Mouse (Mus musculus): ENCODE data around the gene Cep104. TPM values are rescaled to one million over a fixed set of nuclear protein-coding genes. Genes with fewer than 3 reads are reported as not detected.
A peak's percentile ranks its signal among the peaks of the same experiment; 100 is the strongest.

Cep104 gene
- 7.7 and 10.0 TPM in 2 replicates for polyA plus RNA-seq (2012; rRNA removed)

DNA sequence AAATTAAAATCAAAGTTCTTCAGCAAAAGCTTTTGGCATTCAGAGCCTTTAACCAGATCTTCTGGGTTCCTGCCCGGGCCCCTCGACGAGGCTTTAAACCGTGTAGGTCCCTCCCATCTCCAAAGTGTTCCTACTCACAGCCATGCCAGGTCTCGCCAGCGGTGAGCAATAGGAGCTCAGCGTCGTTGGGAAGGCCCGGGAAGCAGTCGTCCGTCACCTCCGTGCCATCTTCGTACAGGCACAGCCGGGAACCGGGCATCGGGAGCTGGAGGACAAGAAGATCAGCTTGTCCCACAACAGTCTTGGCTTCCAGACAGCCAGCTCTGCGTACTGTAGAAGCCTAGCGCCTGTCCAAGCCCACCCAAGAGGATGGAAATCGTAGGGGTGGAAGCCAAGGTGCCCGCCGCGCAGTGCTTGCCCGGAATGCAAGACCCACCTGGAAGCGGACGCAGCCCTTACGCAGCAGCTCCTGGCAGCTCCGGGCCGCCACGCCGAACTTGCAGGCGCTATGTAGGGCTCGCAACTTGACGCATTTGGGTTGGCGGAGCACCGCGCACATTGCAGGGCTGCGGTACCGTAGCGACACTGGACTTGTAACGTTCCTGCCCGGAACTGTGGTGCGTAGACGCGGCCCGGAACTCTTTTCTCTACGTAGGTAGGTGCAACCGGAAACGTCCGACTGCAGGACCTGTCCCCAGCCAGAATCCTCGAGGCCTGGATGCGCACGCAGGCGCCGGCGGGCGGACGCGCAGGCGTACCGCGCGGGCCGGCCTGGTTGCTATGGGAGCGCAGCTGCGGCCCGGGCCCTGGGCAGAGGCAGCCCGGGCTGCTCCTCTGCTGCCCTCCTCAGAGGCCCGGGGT, at the start of gene Cep104, which contains the start of gene Dffb:
Cep104 (plus strand) TSS at position 764 of the 861 bp plus-strand sequence.
Dffb (minus strand) TSS at position 696 of the 861 bp plus-strand sequence.
- WGBS: under 1% methylated on average over 68 of the region's 68 CpGs

GRCm38 (mm10) chr4:153928772-153929299, 46.2 kb upstream of the Cep104 start:
- no peak for DNase-seq (ENCODE audit: low read depth, low spot score)
- WGBS: 84% methylated on average over 11 of the region's 11 CpGs

More for the DNA sequence above, at the start of gene Cep104, which contains the start of gene Dffb:
- DNase-seq (ENCODE audit: low read depth, low spot score): peak; percentile 62

GRCm38 (mm10) chr4:153929425-153929824, 45.6 kb upstream of the Cep104 start:
- WGBS: 67% methylated on average over 10 of the region's 10 CpGs

GRCm38 (mm10) chr4:153929921-153930320, 45.1 kb upstream of the Cep104 start:
- no peak for DNase-seq (ENCODE audit: low read depth, low spot score)
- 69% methylated on average over 4 of the region's 4 CpGs for WGBS

More at GRCm38 (mm10) chr4:153929425-153929824, 45.6 kb upstream of the Cep104 start:
- DNase-seq (ENCODE audit: low read depth, low spot score): no peak

DNA sequence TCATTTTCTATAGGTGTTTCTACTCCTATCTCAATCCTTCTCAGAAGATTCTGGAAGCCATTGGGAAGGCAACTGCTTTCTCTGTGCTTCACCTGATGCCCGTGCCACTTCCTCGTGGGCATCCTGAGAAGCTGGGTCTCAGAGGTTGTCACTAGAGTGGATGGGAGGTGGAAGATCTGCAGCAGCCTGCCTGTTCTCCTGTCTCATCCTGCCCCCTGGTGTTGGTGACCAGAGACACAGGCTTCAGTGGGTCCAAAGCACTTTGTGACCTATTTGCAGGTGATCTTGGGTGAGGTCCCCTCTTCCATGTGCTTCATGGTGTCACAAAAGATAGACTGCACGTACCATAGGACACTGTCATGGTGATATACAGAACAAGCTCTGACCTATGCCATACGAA, 31.8 kb upstream of the Cep104 start:
- DNase-seq (ENCODE audit: low read depth, low spot score): no peak
- WGBS: 51% methylated on average over 4 of the region's 4 CpGs

- WGBS: 33% methylated on average over 6 of the region's 6 CpGs
Observed at GRCm38 (mm10) chr4:153944261-153944660, 30.7 kb upstream of the Cep104 start.

GRCm38 (mm10) chr4:153945741-153946140, 29.3 kb upstream of the Cep104 start:
- WGBS: 71% methylated on average over 6 of the region's 6 CpGs
- DNase-seq (ENCODE audit: low read depth, low spot score): no peak

More at GRCm38 (mm10) chr4:153944261-153944660, 30.7 kb upstream of the Cep104 start:
- no peak for DNase-seq (ENCODE audit: low read depth, low spot score)

GRCm38 (mm10) chr4:153950372-153950771, 24.6 kb upstream of the Cep104 start:
- no peak for DNase-seq (ENCODE audit: low read depth, low spot score)
- WGBS: 59% methylated on average over 2 of the region's 2 CpGs

DNA sequence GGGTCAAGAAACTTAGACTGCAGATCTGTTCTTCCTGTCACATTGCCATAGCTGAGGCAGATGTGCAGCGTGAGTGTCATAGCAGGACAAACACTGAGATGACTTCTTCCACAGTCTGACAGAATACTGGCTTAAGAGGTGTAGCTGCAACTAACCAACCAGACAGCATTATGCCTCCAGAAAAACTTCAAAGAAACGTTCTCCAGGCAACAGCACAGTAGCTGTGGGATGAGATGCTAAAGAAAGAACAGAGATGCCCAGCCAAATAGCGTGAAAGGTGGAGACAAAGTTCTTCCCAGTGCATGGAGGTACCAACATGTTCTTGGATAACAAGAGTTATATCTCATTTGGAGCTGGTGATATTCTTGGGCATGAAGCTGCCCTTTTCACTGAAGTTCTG, 23.8 kb upstream of the Cep104 start:
- 58% methylated on average over 3 of the region's 3 CpGs for WGBS
- DNase-seq (ENCODE audit: low read depth, low spot score): no peak

GRCm38 (mm10) chr4:153951692-153952091, 23.3 kb upstream of the Cep104 start:
- no peak for DNase-seq (ENCODE audit: low read depth, low spot score)
- WGBS: 42% methylated on average over 5 of the region's 5 CpGs

GRCm38 (mm10) chr4:153955651-153956050, 19.3 kb upstream of the Cep104 start:
- no peak for DNase-seq (ENCODE audit: low read depth, low spot score)
- 73% methylated on average over 8 of the region's 8 CpGs for WGBS

DNA sequence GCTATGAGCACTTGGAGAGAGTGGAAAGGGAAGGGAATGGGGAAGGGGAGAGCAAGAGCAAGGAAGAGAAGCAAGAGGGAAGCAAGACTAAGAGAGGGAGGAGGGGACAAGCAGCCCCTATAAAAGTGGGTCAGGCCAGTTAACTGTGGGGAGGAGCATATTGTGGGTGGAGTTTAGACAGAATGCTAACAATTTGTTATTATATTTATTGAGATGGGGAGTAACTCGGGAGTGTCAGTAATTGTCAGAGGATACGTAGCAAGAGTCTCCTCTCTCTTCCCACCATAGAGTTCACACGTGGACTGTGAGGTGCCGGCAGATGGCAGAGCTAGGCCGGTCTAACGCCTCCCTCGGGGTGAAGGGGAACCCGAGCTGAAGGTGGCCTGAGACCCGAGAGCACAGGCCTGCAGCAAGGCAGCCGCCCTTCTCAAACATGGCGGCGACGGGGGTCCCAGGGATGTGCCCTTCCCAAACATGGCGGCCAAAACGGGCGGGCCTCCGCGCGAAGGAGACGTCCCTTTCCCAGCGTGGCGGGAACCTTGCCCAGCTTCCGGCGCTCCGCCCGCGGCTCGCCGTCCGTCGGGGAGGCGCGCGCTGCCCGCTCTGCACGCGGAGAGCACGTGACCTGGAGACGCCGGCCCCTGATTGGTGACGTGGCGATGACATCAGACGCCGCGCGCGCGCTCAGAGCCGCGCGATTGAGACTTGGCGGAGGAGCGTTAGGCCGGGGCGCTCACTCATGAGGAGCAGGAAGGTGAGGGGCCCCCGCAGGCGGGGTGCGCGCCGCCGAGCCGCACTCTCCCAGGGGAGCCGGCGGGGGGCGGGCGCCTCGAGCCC, 18.2 kb upstream of the Cep104 start, which contains the start of gene A430005L14Rik:
A430005L14Rik (plus strand) TSS at position 669 of the 837 bp plus-strand sequence.
- peak; percentile 74 for DNase-seq (ENCODE audit: low read depth, low spot score)
- WGBS: under 1% methylated on average over 65 of the region's 67 CpGs

DNA sequence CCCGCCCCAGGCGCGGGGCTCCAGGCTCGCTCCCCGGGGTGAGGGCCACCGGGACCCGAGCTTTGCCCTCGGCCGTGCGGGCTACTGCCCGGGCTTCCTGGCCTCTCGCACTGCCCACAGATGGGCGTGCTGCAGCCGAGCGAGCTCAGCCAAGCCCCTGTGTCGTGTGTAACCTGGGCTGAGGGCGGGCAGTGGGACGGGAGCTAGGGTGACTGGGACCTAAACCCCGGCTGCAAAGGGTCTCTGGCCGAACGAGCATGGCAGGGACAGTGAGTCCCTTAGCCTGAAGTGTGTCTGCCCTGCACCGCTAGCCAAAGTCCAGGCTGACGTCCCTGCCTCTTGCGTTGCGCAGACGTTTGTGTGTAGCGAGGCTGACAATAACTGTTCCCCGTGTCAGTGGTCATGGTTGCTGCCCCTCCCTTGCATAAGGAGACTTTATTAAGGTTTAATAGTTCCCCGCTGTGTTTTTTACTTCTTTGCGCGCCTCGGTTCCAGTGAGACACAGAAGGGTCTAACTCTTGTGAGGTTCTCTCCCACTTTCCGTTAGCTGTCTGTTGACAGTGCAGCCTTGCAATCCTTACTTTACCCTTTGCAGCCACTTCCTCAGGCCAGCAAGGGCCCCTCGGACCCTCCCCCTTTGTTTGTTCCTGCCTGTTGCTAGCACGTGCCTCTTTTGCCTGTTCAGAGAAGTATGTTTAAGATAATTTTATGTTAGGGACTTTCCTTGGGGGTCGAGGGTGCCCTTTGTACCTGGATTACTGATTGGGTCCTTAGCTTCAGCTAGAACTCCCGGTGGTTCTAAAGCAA, 17.3 kb upstream of the Cep104 start:
- under 1% methylated on average over 33 of the region's 37 CpGs for WGBS
- DNase-seq (ENCODE audit: low read depth, low spot score): no peak

DNA sequence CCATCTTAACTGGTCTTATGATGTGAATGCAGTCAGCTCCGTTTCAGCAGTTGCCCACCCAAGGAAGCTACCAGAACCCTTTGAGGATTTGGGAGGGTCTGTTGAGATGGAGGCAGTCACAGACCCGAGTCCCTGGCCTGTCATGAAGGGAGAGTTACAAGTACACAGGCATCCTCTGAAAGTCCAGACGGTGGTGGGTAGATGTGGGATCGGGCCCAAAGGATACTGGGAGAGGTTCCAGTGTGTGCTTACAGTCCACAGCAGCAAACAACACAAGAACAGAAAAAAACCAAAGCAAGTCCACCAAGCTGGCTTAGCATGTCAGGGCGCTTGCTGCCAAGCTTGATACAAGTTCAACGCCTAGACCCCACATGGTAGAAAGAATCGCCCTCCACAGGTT, 12.4 kb upstream of the Cep104 start:
- no peak for DNase-seq (ENCODE audit: low read depth, low spot score)

DNA sequence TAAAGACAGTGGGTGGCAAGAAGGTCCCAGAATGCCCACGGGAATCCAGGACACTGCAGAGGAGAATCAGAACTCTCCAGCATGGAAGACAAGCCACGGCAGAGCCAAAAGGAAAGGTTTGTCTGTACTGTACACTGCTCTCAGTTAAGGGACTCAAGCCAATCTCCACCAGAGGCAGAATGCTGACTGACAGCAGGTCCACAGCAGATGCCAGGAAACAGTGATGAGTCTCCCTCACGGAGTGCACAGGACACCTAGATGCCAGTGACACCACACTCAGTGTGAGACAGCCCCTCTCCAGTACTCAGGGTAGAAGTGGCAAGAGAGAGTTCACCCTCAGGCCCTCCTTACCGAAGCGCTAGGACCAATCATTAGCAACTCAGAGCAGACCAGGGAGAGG, 8.3 kb upstream of the Cep104 start:
- no peak for DNase-seq (ENCODE audit: low read depth, low spot score)
- WGBS: 87% methylated on average over 5 of the region's 5 CpGs

More for the DNA sequence above, 12.4 kb upstream of the Cep104 start:
- 79% methylated on average over 7 of the region's 7 CpGs for WGBS

GRCm38 (mm10) chr4:153967556-153967955, 7.4 kb upstream of the Cep104 start:
- 86% methylated on average over 2 of the region's 2 CpGs for WGBS
- DNase-seq (ENCODE audit: low read depth, low spot score): no peak

DNA sequence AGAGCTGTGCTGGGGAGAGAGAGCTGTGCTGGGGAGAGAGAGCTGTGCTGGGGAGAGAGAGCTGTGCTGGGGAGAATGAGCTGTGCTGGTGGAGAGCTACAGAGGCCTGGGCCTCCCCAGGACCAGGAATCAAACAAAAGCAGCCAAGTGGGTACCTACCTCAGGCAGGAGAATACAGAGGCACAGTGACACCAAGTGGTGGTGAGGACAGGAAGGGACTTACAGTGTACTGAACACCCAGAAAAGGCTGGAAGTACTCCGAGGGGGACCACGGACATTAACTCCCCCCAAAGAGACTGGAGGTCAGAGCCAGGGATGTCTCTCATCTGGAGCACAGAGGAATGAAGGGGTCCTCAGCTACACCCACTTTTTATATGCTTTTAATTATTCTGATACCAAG, 6.9 kb upstream of the Cep104 start:
- DNase-seq (ENCODE audit: low read depth, low spot score): no peak
- 89% methylated on average over 2 of the region's 2 CpGs for WGBS

DNA sequence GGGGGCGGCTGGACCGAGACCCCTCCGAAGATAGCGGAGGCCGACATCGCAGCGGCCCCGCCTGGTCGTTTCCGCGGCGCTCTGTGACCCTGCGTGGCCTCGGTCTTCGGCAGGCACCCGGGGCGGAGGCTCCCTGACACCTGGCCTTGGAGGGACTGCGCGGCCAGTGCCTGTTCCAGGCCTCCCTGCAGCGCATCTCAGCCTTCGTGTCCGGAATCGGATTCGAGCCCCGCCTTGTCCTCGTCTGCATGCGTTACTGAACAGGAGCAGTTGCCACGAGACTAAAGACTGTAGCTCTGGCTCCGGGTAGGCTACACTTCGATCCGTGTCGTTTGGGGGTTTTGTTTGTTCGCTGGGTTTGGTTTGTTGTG, 283 bp downstream of the Cep104 start:
- WGBS: under 1% methylated on average over 33 of the region's 33 CpGs
- no peak for DNase-seq (ENCODE audit: low read depth, low spot score)

DNA sequence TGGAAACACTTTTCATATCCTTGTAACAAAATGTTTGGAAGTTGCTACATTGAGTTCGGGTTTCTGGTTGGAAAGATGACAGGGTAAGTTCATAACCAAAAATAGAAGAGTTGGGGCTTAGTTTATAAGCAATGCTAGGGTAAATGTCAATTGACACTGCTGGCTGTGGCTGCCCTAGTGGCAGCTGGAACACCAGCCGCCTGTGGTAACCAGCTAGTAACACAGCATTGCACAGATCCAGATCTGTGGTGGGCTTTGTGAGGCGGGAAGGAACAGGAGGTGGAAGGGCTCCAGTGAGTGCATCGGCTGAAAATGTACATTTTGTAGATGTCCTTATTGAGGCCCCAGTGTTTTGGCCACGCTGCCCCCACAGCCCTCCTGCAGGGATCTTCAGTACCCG, 774 bp downstream of the Cep104 start:
- WGBS: 28% methylated on average over 6 of the region's 6 CpGs
- DNase-seq (ENCODE audit: low read depth, low spot score): no peak
